8 mouse cellular contexts compared by ENCODE assay signal in the genomic region with DNA sequence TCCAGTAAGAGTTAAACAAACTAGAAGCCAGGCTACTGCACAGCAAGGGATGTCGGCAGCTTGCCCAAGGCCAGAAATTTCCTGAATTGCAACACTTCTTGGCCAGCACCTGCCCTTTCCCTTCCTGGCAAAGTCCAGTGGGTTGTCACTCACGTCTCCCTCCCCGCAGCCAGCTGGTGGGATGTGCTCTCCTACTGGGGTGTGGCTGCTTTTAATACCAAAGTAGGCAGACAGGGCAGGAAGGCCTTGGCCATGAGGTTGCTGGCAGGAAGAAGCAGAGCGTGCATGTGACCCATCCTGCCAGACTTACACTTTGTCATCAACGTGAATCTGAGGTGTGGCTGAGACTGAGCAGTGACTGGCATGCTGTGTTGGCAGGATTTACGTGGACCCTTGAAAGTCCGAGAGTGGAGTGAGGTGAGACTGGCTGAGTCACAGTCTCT. TPM values are rescaled to one million over a fixed set of nuclear protein-coding genes. Genes with fewer than 3 reads are reported as not detected.
DNase-seq lines count a peak whose midpoint lies in the region; ATAC-seq and TF ChIP-seq lines count a peak whose summit lies in the region.

No protein-coding gene starts in this region.

- 0 out of 2 replicates have a peak, but pooled peaks have one; percentile 57 for TF ChIP-seq EP300 in ES-Bruce4 (IDR thresholded peaks at IDR 0.05; ENCODE audit: insufficient read depth, low read depth, low read length)
- no peak for TF ChIP-seq EP300 in stomach, postnatal 0 days (optimal IDR thresholded peaks at IDR 0.05)

- under 1% methylated on average over 7 of the region's 7 CpGs for WGBS in cerebellum, adult 2 months
- WGBS in kidney, postnatal 0 days, result 30% methylated on average over 7 of the region's 7 CpGs
- 15% methylated on average over 7 of the region's 7 CpGs for WGBS in stomach, postnatal 0 days

- H3K4me1 ChIP-seq in ES-Bruce4 (ENCODE audit: control insufficient read depth, insufficient read depth, low read length), result peaks cover 11% of the 10 kb centered on the region
- peaks cover 8% of the 10 kb centered on the region for H3K4me1 ChIP-seq in cerebellum, adult 2 months (ENCODE audit: control insufficient read depth, insufficient read depth, low read length)
- no peaks in the 10 kb centered on the region for H3K4me1 ChIP-seq in kidney, postnatal 0 days (replicated peaks; ENCODE audit: insufficient read depth, low read length)
- H3K4me1 ChIP-seq in stomach, postnatal 0 days (replicated peaks; ENCODE audit: control insufficient read depth, insufficient read depth), result no peaks in the 10 kb centered on the region

- H3K4me3 ChIP-seq in ES-Bruce4 (ENCODE audit: low read depth, low read length), result no peak overlapping the region
- H3K4me3 ChIP-seq in cerebellum, adult 2 months (replicated peaks; ENCODE audit: insufficient read depth, low read depth, low read length), result peak overlapping the region; percentile 39
- no peak overlapping the region for H3K4me3 ChIP-seq in kidney, postnatal 0 days (replicated peaks; ENCODE audit: low read depth, low read length)
- H3K4me3 ChIP-seq in stomach, postnatal 0 days (ENCODE audit: low read depth, low read length), result no peak overlapping the region

- peak; percentile 96 for DNase-seq in 3134 (ENCODE audit: extremely low read depth, insufficient read length, low spot score)
- DNase-seq in cerebellum, adult 2 months, result peak; percentile 85 to 89
- DNase-seq in heart, adult 8-10 months (ENCODE audit: low spot score), result peak; percentile 94
- peak; percentile 72 for DNase-seq in kidney, postnatal 0 days (ENCODE audit: low spot score)
- peak; percentile 96 for DNase-seq in lung, postnatal 10 days
- peak; percentile 93 for DNase-seq in stomach, postnatal 0 days (ENCODE audit: low spot score)
- DNase-seq in thymus, postnatal 0 days (ENCODE audit: low spot score), result no peak

- TF ChIP-seq POLR2A in ES-Bruce4 (IDR thresholded peaks at IDR 0.05; ENCODE audit: insufficient read depth, low read length), result no peak
- TF ChIP-seq POLR2A in cerebellum, adult 2 months (IDR thresholded peaks at IDR 0.05; ENCODE audit: borderline replicate concordance, insufficient read depth, low read length), result no peak

- no peaks in the 10 kb centered on the region for H3K36me3 ChIP-seq in ES-Bruce4 (ENCODE audit: control insufficient read depth, insufficient read depth, low read length, poor library complexity, severe bottlenecking)
- H3K36me3 ChIP-seq in kidney, postnatal 0 days (ENCODE audit: insufficient read depth, low read length), result no peaks in the 10 kb centered on the region
- no peaks in the 10 kb centered on the region for H3K36me3 ChIP-seq in stomach, postnatal 0 days (ENCODE audit: control insufficient read depth, insufficient read depth, low read length)

- H3K27me3 ChIP-seq in ES-Bruce4 (ENCODE audit: control insufficient read depth, insufficient read depth, low read length, poor library complexity, severe bottlenecking), result no peaks in the 10 kb centered on the region
- H3K27me3 ChIP-seq in cerebellum, adult 2 months (ENCODE audit: control insufficient read depth, insufficient read depth, low read length), result no peaks in the 10 kb centered on the region; the same call in 1 of the 2 replicates
- H3K27me3 ChIP-seq in kidney, postnatal 0 days (ENCODE audit: insufficient read depth, low read length), result no peaks in the 10 kb centered on the region
- H3K27me3 ChIP-seq in stomach, postnatal 0 days (ENCODE audit: control insufficient read depth, insufficient read depth, low read length), result no peaks in the 10 kb centered on the region

- H3K9me3 ChIP-seq in ES-Bruce4 (replicated peaks; ENCODE audit: control insufficient read depth, insufficient read depth, low read length, poor library complexity, severe bottlenecking), result no peaks in the 10 kb centered on the region
- no peaks in the 10 kb centered on the region for H3K9me3 ChIP-seq in kidney, postnatal 0 days (replicated peaks; ENCODE audit: low read length)
- H3K9me3 ChIP-seq in stomach, postnatal 0 days (ENCODE audit: control insufficient read depth, low read length), result no peaks in the 10 kb centered on the region

- peak; percentile 94 for ATAC-seq in kidney, postnatal 0 days (replicated peaks; ENCODE audit: low FRiP score, low read depth)
- ATAC-seq in stomach, postnatal 0 days (ENCODE audit: low FRiP score, low TSS enrichment), result peak; percentile 98

- no peak overlapping the region for H3K27ac ChIP-seq in ES-Bruce4 (ENCODE audit: insufficient read depth, low read length)
- no peak overlapping the region for H3K27ac ChIP-seq in cerebellum, adult 2 months (ENCODE audit: insufficient read depth, low read length)
- H3K27ac ChIP-seq in kidney, postnatal 0 days, result peak overlapping the region; percentile 31; the same call in 1 of the 2 replicates
- H3K27ac ChIP-seq in stomach, postnatal 0 days (replicated peaks), result peak overlapping the region; percentile 82

- H3K9ac ChIP-seq in ES-Bruce4 (ENCODE audit: low read depth, poor library complexity, severe bottlenecking), result no peak overlapping the region
- no peak overlapping the region for H3K9ac ChIP-seq in kidney, postnatal 0 days (ENCODE audit: low read depth, low read length)
- H3K9ac ChIP-seq in stomach, postnatal 0 days (ENCODE audit: low read length), result no peak overlapping the region

- no peak overlapping the region for H3K4me2 ChIP-seq in kidney, postnatal 0 days (ENCODE audit: low read length)
- peak overlapping the region; percentile 1; the same call in 1 of the 2 replicates for H3K4me2 ChIP-seq in stomach, postnatal 0 days (replicated peaks; ENCODE audit: low read depth)

- no peak for TF ChIP-seq CTCF in ES-Bruce4 (IDR thresholded peaks at IDR 0.05; ENCODE audit: low read depth, low read length)
- TF ChIP-seq CTCF in cerebellum, adult 2 months (IDR thresholded peaks at IDR 0.05; ENCODE audit: borderline replicate concordance, insufficient read depth, low read depth, low read length), result no peak
- 0 out of 2 replicates have a peak, but pooled peaks have one; percentile 11 for TF ChIP-seq CTCF in kidney, postnatal 0 days (IDR thresholded peaks at IDR 0.05; ENCODE audit: low read depth)
- peak; percentile 44 for TF ChIP-seq CTCF in stomach, postnatal 0 days (IDR thresholded peaks at IDR 0.05; ENCODE audit: low read depth)

RNA-seq across cellular contexts. Expression of a gene that starts 28.6 kb away (rescaled TPM):
- 70.2 and 72.9 TPM in 2 replicates for polyA plus RNA-seq in ES-Bruce4 (2011; ENCODE audit: insufficient read depth, insufficient read length, low read depth, missing spikeins)
- 62.4 and 64.6 TPM in 2 replicates for polyA plus RNA-seq in cerebellum, adult 2 months (2012; rRNA removed)
- total RNA-seq in heart, adult 8-10 months (2022), result 100 to 1,000 TPM; 105 to 165 (median 142) TPM
- 123 and 137 TPM in 2 replicates for polyA plus RNA-seq in kidney, postnatal 0 days (2015; fragmentation: Nextera tagmentation; extraction: Ambion mirVana)
- polyA plus RNA-seq in stomach, postnatal 0 days (2015; fragmentation: Nextera tagmentation; extraction: Ambion mirVana), result 69.3 and 76.2 TPM in 2 replicates
- 182 and 195 TPM in 2 replicates for polyA plus RNA-seq in thymus, postnatal 0 days (2015; fragmentation: Nextera tagmentation; extraction: Ambion mirVana)

RNA-seq across cellular contexts. Expression of a gene that starts 48.8 kb away (rescaled TPM):
- polyA plus RNA-seq in ES-Bruce4 (2011; ENCODE audit: insufficient read depth, insufficient read length, low read depth, missing spikeins), result 48.5 and 51.9 TPM in 2 replicates
- 10.3 and 11.5 TPM in 2 replicates for polyA plus RNA-seq in cerebellum, adult 2 months (2012; rRNA removed)
- 10 to 100 TPM in 1 of 4 experiments, 1 to 10 TPM in 3; 8.7 to 10.4 (median 9.3) TPM for total RNA-seq in heart, adult 8-10 months (2022)
- polyA plus RNA-seq in kidney, postnatal 0 days (2015; fragmentation: Nextera tagmentation; extraction: Ambion mirVana), result 14.3 and 17.3 TPM in 2 replicates
- polyA plus RNA-seq in stomach, postnatal 0 days (2015; fragmentation: Nextera tagmentation; extraction: Ambion mirVana), result 9.2 and 9.6 TPM in 2 replicates
- polyA plus RNA-seq in thymus, postnatal 0 days (2015; fragmentation: Nextera tagmentation; extraction: Ambion mirVana), result 33.1 and 35.2 TPM in 2 replicates

RNA-seq across cellular contexts. Expression of a gene that starts 52.5 kb away (rescaled TPM):
- polyA plus RNA-seq in ES-Bruce4 (2011; ENCODE audit: insufficient read depth, insufficient read length, low read depth, missing spikeins), result 5.3 and 6.2 TPM in 2 replicates
- 16.1 and 16.5 TPM in 2 replicates for polyA plus RNA-seq in cerebellum, adult 2 months (2012; rRNA removed)
- total RNA-seq in heart, adult 8-10 months (2022), result not detected
- polyA plus RNA-seq in kidney, postnatal 0 days (2015; fragmentation: Nextera tagmentation; extraction: Ambion mirVana), result 2.6 TPM in 2 replicates
- polyA plus RNA-seq in stomach, postnatal 0 days (2015; fragmentation: Nextera tagmentation; extraction: Ambion mirVana), result 2.2 and 2.6 TPM in 2 replicates
- 1.9 and 2.9 TPM in 2 replicates for polyA plus RNA-seq in thymus, postnatal 0 days (2015; fragmentation: Nextera tagmentation; extraction: Ambion mirVana)

Comparison
In these comparisons a context has a peak if more than half of its experiments do, and no peak if none do; other contexts are left out.
1. H3K27ac ChIP-seq: peak in kidney, postnatal 0 days (single experiment) and stomach, postnatal 0 days (single experiment); none in ES-Bruce4 (single experiment) and cerebellum, adult 2 months (single experiment).
2. CTCF ChIP-seq: peak in kidney, postnatal 0 days (single experiment) and stomach, postnatal 0 days (single experiment); none in ES-Bruce4 (single experiment) and cerebellum, adult 2 months (single experiment).